Mouse (Mus musculus): ENCODE results near the gene Spats2. TPM values are rescaled to one million over a fixed set of nuclear protein-coding genes. Genes with fewer than 3 reads are reported as not detected.

The Spats2 gene
- total RNA-seq (2023), result not detected

GRCm38 (mm10) chr15:99125711-99126080 is at the start of gene Spats2:
Gene Spats2 (plus strand): TSS chr15:99125916.

GRCm38 (mm10) chr15:99087253-99088075 is 38.3 kb upstream of the Spats2 start, which contains the start of gene C1ql4:
Gene C1ql4 (minus strand): TSS chr15:99087817.

GRCm38 (mm10) chr15:99092870-99093269 is 32.8 kb upstream of the Spats2 start, which contains the start of gene Dnajc22:
Gene Dnajc22 (plus strand): TSS chr15:99093170.

GRCm38 (mm10) chr15:99224208-99224911 is 98.6 kb downstream of the Spats2 start, which contains the start of gene Kcnh3:
Gene Kcnh3 (plus strand): TSS chr15:99224861.

GRCm38 (mm10) chr15:99251626-99252380 is 126.1 kb downstream of the Spats2 start, which contains the start of gene Mcrs1:
Gene Mcrs1 (minus strand): TSS chr15:99251961.

Other genes starting within 250 kb of the Spats2 start
- gene Rhebl1, start 231.4 kb upstream of the Spats2 start, total RNA-seq (2023), result 20.7 TPM
- 1.1 TPM for gene Dhh, start 227.4 kb upstream of the Spats2 start, total RNA-seq (2023)
- 293 TPM for gene Lmbr1l, start 207.7 kb upstream of the Spats2 start, total RNA-seq (2023)
- 244 TPM for gene Tuba1b, start 191.4 kb upstream of the Spats2 start, total RNA-seq (2023)
- gene Gm49450, start 172.4 kb upstream of the Spats2 start, total RNA-seq (2023), result not detected
- 270 TPM for gene Tuba1a, start 172.2 kb upstream of the Spats2 start, total RNA-seq (2023)
- gene Tuba1c, start 96.0 kb upstream of the Spats2 start, total RNA-seq (2023), result 95.3 TPM
- not detected for gene Prph, start 70.7 kb upstream of the Spats2 start, total RNA-seq (2023)
- 0.31 TPM for gene Troap, start 51.3 kb upstream of the Spats2 start, total RNA-seq (2023)
- gene C1ql4, start 38.1 kb upstream of the Spats2 start, total RNA-seq (2023), result not detected
- not detected for gene Dnajc22, start 32.7 kb upstream of the Spats2 start, total RNA-seq (2023)
- 4.8 TPM for gene Kcnh3, start 98.9 kb downstream of the Spats2 start, total RNA-seq (2023)
- gene Mcrs1, start 126.0 kb downstream of the Spats2 start, total RNA-seq (2023), result 111 TPM
- 15.1 TPM for gene Prpf40b, start 169.2 kb downstream of the Spats2 start, total RNA-seq (2023)
- gene Fam186b, start 170.0 kb downstream of the Spats2 start, total RNA-seq (2023), result not detected
- gene Fmnl3, start 244.6 kb downstream of the Spats2 start, total RNA-seq (2023), result 39.3 TPM